Mouse (Mus musculus) thymus, adult 2 months (tissue): ENCODE results near the gene Wdr46. TPM values are rescaled to one million over a fixed set of nuclear protein-coding genes. Genes with fewer than 3 reads are reported as not detected.
A peak's percentile ranks its signal among the peaks of the same experiment; 100 is the strongest.
"Not testable (repeated sequence)": the region's sequence is repeated elsewhere in the genome, so short reads cannot be mapped to it uniquely, and the experiment has no call there.

ENCODE experiments used
- DNase-seq: peaks from one replicate; pipeline ENCODE4 v3.0.0; 2021
- H3K27ac ChIP-seq: fragments of 200-500 bp; 2 replicates; pipeline ENCODE4 v1.5.1; 2012; ENCODE audit warnings: low read length, control low read depth; ENCODE audit not compliant: control insufficient read depth, insufficient read depth
- H3K27me3 ChIP-seq: fragments of 200-500 bp; 2 replicates; pipeline ENCODE4 v1.6.1; 2012; ENCODE audit warnings: mild to moderate bottlenecking, low read length, moderate library complexity, mixed read lengths; ENCODE audit not compliant: control insufficient read depth, insufficient read depth
- H3K36me3 ChIP-seq: fragments of 200-500 bp; 2 replicates; pipeline ENCODE4 v1.6.1; 2012; ENCODE audit warnings: mild to moderate bottlenecking, low read length, moderate library complexity; ENCODE audit not compliant: control insufficient read depth, insufficient read depth
- H3K4me1 ChIP-seq: fragments of 200-500 bp; replicated peaks from 2 replicates; pipeline ENCODE4 v1.6.1; 2012; ENCODE audit warnings: low read length; ENCODE audit not compliant: control insufficient read depth, insufficient read depth
- H3K4me3 ChIP-seq: fragments of 200-500 bp; 2 replicates; pipeline ENCODE4 v1.5.1; 2012; ENCODE audit warnings: mild to moderate bottlenecking, low read length, control low read depth, moderate library complexity; ENCODE audit not compliant: control insufficient read depth, insufficient read depth
- CTCF ChIP-seq: fragments of 200-500 bp; IDR thresholded peaks from 2 replicates; pipeline ENCODE4 v1.5.1; 2012; ENCODE audit warnings: mild to moderate bottlenecking, control low read depth, low read length, moderate library complexity, borderline replicate concordance; ENCODE audit not compliant: control insufficient read depth, poor library complexity, insufficient read depth; ENCODE audit errors: extremely low read depth
- POLR2A ChIP-seq: fragments of 200-500 bp; IDR thresholded peaks from 2 replicates; pipeline ENCODE4 v1.6.1; 2012; ENCODE audit warnings: mild to moderate bottlenecking, low read length, control low read depth, moderate library complexity; ENCODE audit not compliant: control insufficient read depth, poor library complexity, insufficient read depth; ENCODE audit errors: extremely low read depth
- WGBS: fragments of 180-500 bp; shearing (Covaris S2); methylation state at CpG from one replicate; pipeline ENCODE4 v1.1.7; 2018; 5-methylcytosine and 5-hydroxymethylcytosine counted together
- polyA plus RNA-seq: library from polyadenylated mRNA; depleted of rRNA; stranded (reverse); fragments of >200 nt; gene quantifications from 2 replicates; pipeline ENCODE4 v1.2.3, GENCODE M21; 2012

Gene Wdr46
- polyA plus RNA-seq, 1 experiment = 35.4 TPM

DNA sequence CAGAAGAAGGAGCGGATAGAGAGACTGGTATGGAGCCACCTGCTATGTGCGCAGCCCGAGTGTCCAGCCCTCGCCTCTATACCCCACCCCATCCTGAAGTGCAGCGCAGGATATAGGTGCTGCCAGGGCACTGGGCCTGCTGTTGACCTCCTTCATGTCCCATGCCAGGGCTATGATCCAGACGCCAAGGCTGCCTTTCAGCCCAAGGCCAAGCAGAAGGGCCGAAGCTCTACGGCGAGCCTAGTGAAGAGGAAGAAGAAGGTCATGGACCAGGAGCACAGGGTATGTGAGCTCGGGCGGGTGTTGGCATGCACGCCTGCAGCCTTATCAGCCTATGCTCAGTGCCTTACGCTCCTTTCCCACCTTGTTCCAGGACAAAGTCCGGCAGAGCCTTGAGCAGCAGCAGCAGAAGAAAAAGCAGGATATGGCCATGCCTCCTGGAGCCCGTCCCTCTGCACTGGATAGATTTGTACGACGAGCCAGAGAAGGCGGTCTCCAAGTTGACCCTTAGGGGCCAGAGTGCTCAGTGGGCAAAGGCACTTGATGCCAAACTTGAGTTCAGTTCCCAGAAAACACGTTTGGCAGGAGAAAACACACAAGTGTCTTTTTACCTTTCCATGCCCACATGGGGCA lies 8.6 kb downstream of the Wdr46 start:
- Histone ChIP-seq H3K4me1 (peaks cover 56% of the 10 kb centered on the region), H3K27ac (no peak overlapping the region), H3K36me3 (peaks cover 7% of the 10 kb centered on the region; the same call in 1 of the 2 replicates), H3K27me3 (no peaks in the 10 kb centered on the region), H3K4me3 (no peak overlapping the region)
- WGBS = 96% methylated on average over 19 of the region's 19 CpGs
- DNase-seq = no peak
- TF ChIP-seq CTCF (no peak), POLR2A (no peak)

DNA sequence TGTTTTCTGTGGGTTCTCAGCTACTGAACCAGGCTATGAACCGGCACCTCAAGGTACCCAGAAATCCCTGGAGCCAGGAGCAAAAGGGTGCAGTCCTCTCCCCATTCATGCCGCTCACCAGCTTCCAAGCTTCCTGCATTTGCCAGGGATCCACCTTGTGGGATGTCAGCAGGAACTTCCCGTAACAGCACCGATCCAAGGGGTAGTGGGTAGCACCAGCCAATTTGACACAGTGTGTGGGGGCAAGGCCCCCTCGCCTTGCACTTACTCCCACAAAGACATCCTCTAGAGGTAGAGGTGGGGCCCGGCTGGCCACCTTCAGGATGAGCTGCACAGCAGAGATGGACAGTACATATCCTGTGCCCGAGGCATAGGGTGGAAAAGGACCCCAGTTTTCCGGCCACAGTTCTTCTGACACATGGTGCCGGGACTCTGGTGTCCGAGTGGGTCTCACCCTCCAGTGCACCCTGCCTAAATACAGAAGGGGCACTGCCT lies 9.7 kb downstream of the Wdr46 start:
- 90% methylated on average over 10 of the region's 10 CpGs for WGBS
- DNase-seq = no peak
- H3K4me1 ChIP-seq = peaks cover 64% of the 10 kb centered on the region
- H3K36me3 ChIP-seq = peaks cover 7% of the 10 kb centered on the region; the same call in 1 of the 2 replicates
- no peaks in the 10 kb centered on the region for H3K27me3 ChIP-seq
- no peak overlapping the region for H3K27ac ChIP-seq
- TF ChIP-seq CTCF = no peak
- TF ChIP-seq POLR2A = no peak
- H3K4me3 ChIP-seq = peak overlapping the region; percentile 84

DNA sequence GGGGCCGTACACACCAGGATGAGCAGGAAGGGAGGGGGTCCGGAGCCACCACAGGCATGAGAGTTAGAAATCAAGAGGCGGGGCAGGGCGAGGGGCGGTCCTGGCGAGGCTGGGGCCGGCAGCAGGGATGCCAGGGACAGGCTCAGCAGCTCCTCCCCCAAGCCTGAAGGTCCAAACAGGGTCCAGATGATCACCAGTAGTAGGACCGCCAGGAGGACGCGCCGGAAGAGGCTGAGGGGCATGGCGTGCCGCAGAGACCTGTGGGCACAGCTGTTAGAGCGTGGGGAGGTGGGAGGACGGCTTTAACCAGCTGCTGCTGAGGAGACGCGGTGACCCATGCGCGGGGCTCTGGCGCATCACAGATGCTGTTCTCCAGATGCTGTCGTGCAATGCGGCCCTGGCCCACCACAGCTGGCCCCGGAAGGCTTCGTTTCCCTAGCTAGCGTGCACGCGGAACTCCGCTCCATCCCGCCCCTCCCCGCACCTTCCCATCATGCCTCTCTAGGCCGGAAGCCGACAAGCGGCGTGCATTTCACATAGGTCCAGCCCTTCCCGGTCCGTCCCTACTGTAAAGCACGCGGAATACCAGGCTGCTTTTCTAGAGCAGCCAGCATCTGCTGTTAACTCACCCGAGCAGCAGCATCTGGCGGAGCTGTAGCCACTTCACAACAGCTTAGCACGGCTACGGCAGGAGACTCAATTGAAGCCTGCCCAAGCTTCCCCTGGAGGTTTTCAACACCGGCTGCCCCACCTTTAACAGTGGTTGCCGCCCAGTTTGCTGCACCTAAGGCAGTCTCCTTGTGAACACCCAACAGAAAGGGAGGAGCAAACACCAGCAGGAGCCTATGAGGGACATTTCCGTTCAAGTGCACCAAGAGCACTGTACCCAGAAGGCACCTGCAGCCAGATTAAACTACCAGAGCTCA lies 10.8 kb downstream of the Wdr46 start, which contains the start of gene B3galt4:
B3galt4 (minus strand) TSS at position 468 of the 926 bp plus-strand sequence.
- Histone ChIP-seq H3K27me3 (no peaks in the 10 kb centered on the region), H3K36me3 (peaks cover 7% of the 10 kb centered on the region; the same call in 1 of the 2 replicates), H3K4me3 (peak within 1 kb of the TSS; percentile 84), H3K27ac (peak within 1 kb of the TSS; percentile 55), H3K4me1 (peaks cover 64% of the 10 kb centered on the region)
- TF ChIP-seq CTCF (peak; percentile 27; the same call in 1 of the 2 replicates), POLR2A (peak; percentile 77)
- DNase-seq = peak; percentile 79
- under 1% methylated on average over 45 of the region's 45 CpGs for WGBS

DNA sequence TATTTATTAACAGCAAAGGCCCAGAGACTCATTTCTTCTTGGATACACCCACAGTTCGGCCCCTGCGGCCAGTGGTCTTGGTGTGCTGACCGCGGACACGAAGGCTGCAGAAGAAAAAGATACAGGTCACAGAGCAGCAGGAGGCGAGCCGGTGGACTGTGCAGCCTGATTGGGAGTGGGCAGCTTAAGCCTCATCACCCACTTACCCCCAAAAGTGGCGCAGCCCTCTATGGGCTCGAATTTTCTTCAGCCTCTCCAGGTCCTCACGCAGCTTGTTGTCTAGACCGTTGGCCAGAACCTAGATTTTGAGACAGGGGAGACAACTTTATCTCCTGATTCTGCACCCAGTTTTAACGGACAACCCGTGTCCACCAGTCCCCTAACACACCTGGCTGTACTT lies 11.6 kb downstream of the Wdr46 start:
- peak overlapping the region; percentile 25; the same call in 1 of the 2 replicates for H3K27ac ChIP-seq
- H3K4me1 ChIP-seq = peaks cover 58% of the 10 kb centered on the region
- not testable (repeated sequence) for H3K27me3 ChIP-seq, H3K4me3 ChIP-seq, DNase-seq, H3K36me3 ChIP-seq
- 88% methylated on average over 13 of the region's 13 CpGs for WGBS

DNA sequence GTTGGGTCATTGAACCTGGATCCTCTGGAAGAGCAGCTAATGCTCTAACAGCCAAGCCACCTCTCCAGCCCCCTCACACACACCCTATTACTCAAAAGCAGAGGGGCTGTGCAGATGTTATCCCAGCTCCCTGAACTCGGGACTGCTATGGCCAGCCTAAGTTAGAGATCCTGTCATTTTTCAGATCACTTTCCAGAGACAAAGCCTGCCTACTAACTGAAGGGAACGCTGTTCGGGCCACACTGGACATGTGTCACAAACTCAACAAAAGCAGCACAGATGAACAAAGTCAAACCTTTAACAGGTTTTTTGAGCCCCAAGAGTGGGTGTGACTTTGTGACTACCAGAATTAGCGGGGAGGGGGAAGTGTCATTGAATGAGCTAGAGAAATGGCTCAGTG lies 12.4 kb downstream of the Wdr46 start:
- Histone ChIP-seq H3K36me3 (peaks cover 7% of the 10 kb centered on the region; the same call in 1 of the 2 replicates), H3K27ac (no peak overlapping the region), H3K4me1 (peaks cover 50% of the 10 kb centered on the region), H3K27me3 (no peaks in the 10 kb centered on the region), H3K4me3 (no peak overlapping the region)
- TF ChIP-seq POLR2A = no peak
- TF ChIP-seq CTCF = no peak
- DNase-seq = no peak
- 88% methylated on average over 4 of the region's 4 CpGs for WGBS

DNA sequence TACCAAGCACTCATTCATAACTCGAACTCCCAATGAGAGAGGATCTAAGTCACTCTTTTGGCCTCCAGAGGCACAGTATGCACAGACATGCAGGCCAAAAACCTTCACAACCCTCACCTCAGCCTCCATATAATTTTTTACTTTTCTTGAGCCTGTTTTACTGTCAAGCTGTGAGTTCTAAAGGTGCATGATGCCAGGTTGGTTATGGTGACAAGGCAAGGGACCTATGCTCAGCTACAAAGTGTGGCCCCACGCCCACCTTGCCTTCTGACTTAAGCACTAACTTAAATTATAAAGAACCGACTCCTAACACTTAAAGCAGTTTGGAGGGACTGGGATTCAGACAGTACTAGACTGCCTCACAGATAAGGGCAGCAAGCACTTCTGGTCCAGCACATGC lies 12.8 kb downstream of the Wdr46 start:
- no peak overlapping the region for H3K27ac ChIP-seq
- peaks cover 46% of the 10 kb centered on the region for H3K4me1 ChIP-seq
- no peak for TF ChIP-seq CTCF
- no peak for TF ChIP-seq POLR2A
- no peaks in the 10 kb centered on the region for H3K27me3 ChIP-seq
- H3K36me3 ChIP-seq = peaks cover 7% of the 10 kb centered on the region; the same call in 1 of the 2 replicates
- 83% methylated on average over 3 of the region's 3 CpGs for WGBS
- DNase-seq = no peak
- H3K4me3 ChIP-seq = no peak overlapping the region

DNA sequence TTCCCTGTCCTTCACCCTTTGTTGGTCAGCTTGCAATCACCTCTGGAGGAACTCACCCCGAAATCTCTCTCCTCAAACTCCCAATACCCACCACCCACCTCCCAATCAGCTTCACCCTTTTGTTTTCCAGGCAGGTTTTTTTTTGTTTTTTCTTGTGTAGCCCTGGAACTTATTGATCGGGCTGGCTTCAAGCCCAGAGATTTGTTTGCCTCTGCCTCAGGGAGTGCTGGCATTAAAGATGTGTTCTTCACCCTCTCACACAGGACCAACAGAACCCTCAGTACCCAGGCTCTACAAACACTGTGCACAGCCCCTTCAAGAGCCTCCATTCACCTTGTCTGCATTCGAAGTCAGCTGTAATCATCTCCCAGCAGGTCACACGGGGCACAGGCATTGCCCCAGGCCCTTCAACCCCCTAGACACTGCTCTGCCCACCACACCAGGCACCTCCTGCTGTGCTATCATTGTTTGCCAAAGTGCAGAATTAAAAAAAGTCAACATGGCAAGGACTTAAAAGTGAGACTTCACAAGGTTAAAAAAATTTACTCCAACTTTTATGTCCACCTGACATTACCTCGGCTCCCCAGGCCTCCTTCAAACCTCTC lies 13.6 kb downstream of the Wdr46 start:
- no peak overlapping the region for H3K4me3 ChIP-seq
- TF ChIP-seq POLR2A = no peak
- TF ChIP-seq CTCF = no peak

More for the DNA sequence above, 13.6 kb downstream of the Wdr46 start:
- DNase-seq = peak; percentile 0
- no peaks in the 10 kb centered on the region for H3K27me3 ChIP-seq
- 43% methylated on average over 5 of the region's 5 CpGs for WGBS
- peaks cover 38% of the 10 kb centered on the region for H3K4me1 ChIP-seq
- no peak overlapping the region for H3K27ac ChIP-seq
- H3K36me3 ChIP-seq = peaks cover 7% of the 10 kb centered on the region; the same call in 1 of the 2 replicates
